In the genomic region with DNA sequence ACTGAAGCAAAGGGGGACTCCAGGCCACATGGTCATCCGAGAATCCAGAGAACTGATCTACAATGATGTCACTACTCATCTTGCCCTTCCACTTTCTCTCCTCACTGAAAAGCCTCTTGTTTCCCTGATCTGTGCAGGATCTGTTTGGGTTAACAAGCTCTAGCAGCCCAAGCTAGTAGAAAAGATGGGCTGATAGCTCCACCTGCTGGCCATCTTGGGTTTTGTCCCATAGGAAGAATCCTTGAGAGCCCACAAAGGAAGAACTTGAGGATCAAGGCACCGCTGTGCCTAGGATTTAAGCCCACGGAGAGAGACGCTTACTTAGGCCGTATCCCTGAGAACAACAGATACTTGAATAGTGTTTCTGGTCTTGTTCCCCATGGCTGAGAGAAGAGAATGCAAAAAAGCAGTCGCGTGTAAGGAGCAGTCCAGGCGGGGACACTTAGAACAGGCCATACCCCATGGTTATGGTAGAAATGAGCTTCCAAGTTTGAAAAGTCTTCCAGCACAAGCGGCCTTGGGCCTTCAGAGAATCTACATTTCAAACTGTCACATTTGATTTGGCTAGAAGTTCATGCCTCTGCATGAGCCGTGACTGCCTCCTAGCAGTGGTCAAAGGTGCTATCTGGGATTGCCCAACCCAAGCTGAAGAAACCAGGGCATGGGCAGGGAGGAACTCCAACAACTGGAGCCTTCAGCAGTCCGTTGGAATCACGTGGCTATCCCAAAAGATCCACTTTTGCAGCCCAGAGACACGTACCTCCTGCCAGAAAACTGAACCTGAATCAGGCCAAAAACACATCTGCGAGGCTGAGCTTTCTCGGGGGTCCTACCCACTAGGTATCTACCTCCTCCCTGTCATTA, we compare ENCODE assay signal across 7 mouse cellular contexts. TPM values are rescaled to one million over a fixed set of nuclear protein-coding genes. Genes with fewer than 3 reads are reported as not detected.
A peak's percentile ranks its signal among the peaks of the same experiment; 100 is the strongest.
DNase-seq lines count a peak whose midpoint lies in the region; ATAC-seq lines count a peak whose summit lies in the region.

No protein-coding gene starts in this region.

- ATAC-seq in inflammation-experienced regulatory T-cells, adult 6 months: peak; percentile 49
- ATAC-seq in megakaryocyte-erythroid progenitor cell, adult 5-6 weeks (replicated peaks; ENCODE audit: low FRiP score, low TSS enrichment, poor library complexity, severe bottlenecking): peak; percentile 55

- intact Hi-C loops in left cerebral cortex, postnatal 10 days (cut with DNase I): loop anchor here (5.0 kb wide), 1 partner anchor 189 kb away; no protein-coding TSS in a partner anchor

- DNase-seq in adrenal gland, adult (ENCODE audit: inconsistent age in 2 of 2, low spot score in 1 of 2): peak; percentile 88 to 97
- DNase-seq in embryo, embryonic 10 days (ENCODE audit: low spot score): peak; percentile 94
- peak; percentile 86 for DNase-seq in gastrocnemius, postnatal 10 days
- DNase-seq in left cerebral cortex, postnatal 10 days (ENCODE audit: extremely low spot score in 1 of 2, low spot score in 2 of 2): peak; percentile 86 to 92
- peak; percentile 84 for DNase-seq in right cerebral cortex, postnatal 25 days

RNA-seq across cellular contexts. Expression of a gene that starts 0.6 kb away (rescaled TPM):
- total RNA-seq in gastrocnemius, postnatal 10 days (2021): 10 to 100 TPM; 10.5 to 13.6 TPM
- polyA plus RNA-seq in inflammation-experienced regulatory T-cells, adult 6 months (2017; shearing (Covaris generic)): 1 to 10 TPM; 5.8 to 8.7 (median 7.2) TPM
- 10 to 100 TPM; 18.0 to 19.3 TPM for total RNA-seq in left cerebral cortex, postnatal 10 days (2021)
- total RNA-seq in megakaryocyte-erythroid progenitor cell, adult 5-6 weeks (2014; fragmentation: Nextera tagmentation): 8.1 and 9.0 TPM in 2 replicates
- 5.8 and 6.4 TPM in 2 replicates for total RNA-seq in megakaryocyte-erythroid progenitor cell, adult 5-6 weeks (2017)

RNA-seq across cellular contexts. Expression of a gene that starts 9.6 kb away (rescaled TPM):
- under 1 TPM; 0.09 to 0.14 TPM for total RNA-seq in gastrocnemius, postnatal 10 days (2021)
- not detected for polyA plus RNA-seq in inflammation-experienced regulatory T-cells, adult 6 months (2017; shearing (Covaris generic))
- 10 to 100 TPM; 33.3 to 41.2 TPM for total RNA-seq in left cerebral cortex, postnatal 10 days (2021)
- total RNA-seq in megakaryocyte-erythroid progenitor cell, adult 5-6 weeks (2014; fragmentation: Nextera tagmentation): 0.33 and 3.2 TPM in 2 replicates
- not detected in 2 replicates for total RNA-seq in megakaryocyte-erythroid progenitor cell, adult 5-6 weeks (2017)

RNA-seq across cellular contexts. Expression of a gene that starts 20.0 kb away (rescaled TPM):
- total RNA-seq in gastrocnemius, postnatal 10 days (2021): 10 to 100 TPM; 49.0 to 58.1 TPM
- polyA plus RNA-seq in inflammation-experienced regulatory T-cells, adult 6 months (2017; shearing (Covaris generic)): 100 to 1,000 TPM; 101 to 140 (median 102) TPM
- total RNA-seq in left cerebral cortex, postnatal 10 days (2021): 10 to 100 TPM; 68.8 to 71.0 TPM
- 105 and 108 TPM in 2 replicates for total RNA-seq in megakaryocyte-erythroid progenitor cell, adult 5-6 weeks (2014; fragmentation: Nextera tagmentation)
- total RNA-seq in megakaryocyte-erythroid progenitor cell, adult 5-6 weeks (2017): 97.8 and 135 TPM in 2 replicates

RNA-seq across cellular contexts. Expression of a gene that starts 20.2 kb away (rescaled TPM):
- 1 to 10 TPM; 2.6 to 4.3 TPM for total RNA-seq in gastrocnemius, postnatal 10 days (2021)
- 1 to 10 TPM in 2 of 3 experiments, under 1 TPM in 1; 0.79 to 2.1 (median 1.7) TPM for polyA plus RNA-seq in inflammation-experienced regulatory T-cells, adult 6 months (2017; shearing (Covaris generic))
- 10 to 100 TPM; 16.0 to 16.3 TPM for total RNA-seq in left cerebral cortex, postnatal 10 days (2021)
- total RNA-seq in megakaryocyte-erythroid progenitor cell, adult 5-6 weeks (2014; fragmentation: Nextera tagmentation): 3.8 and 7.6 TPM in 2 replicates
- 1.6 and 1.8 TPM in 2 replicates for total RNA-seq in megakaryocyte-erythroid progenitor cell, adult 5-6 weeks (2017)

Comparison
In these comparisons a context has a peak if more than half of its experiments do, and no peak if none do; other contexts are left out.
1. Peak in every context shown above with its lines: DNase-seq and ATAC-seq.
2. RNA of a gene that starts 9.6 kb away (total RNA-seq): 33.3 to 41.2 TPM in left cerebral cortex, postnatal 10 days; 0.33 to 3.2 TPM in megakaryocyte-erythroid progenitor cell, adult 5-6 weeks and 0.09 to 0.14 TPM in gastrocnemius, postnatal 10 days; every median in the first group is over 4 times any median in the second.